Mouse (Mus musculus): ENCODE data around the gene Slc39a9. TPM values are rescaled to one million over a fixed set of nuclear protein-coding genes. Genes with fewer than 3 reads are reported as not detected.

Slc39a9 gene
- polyA plus RNA-seq, 1 experiment from 2014 or later = 25.8 TPM

- no peak overlapping the region for H3K4me3 ChIP-seq (replicated peaks)
- no peak for ATAC-seq (ENCODE audit: insufficient number of reproducible peaks, low FRiP score, low TSS enrichment, low read depth)
- H3K36me3 ChIP-seq = no peaks in the 10 kb centered on the region
- H3K4me1 ChIP-seq = no peaks in the 10 kb centered on the region
- no peaks in the 10 kb centered on the region for H3K27me3 ChIP-seq
- H3K9ac ChIP-seq = no peak overlapping the region
- H3K9me3 ChIP-seq (replicated peaks) = no peaks in the 10 kb centered on the region
- no peak overlapping the region for H3K27ac ChIP-seq (replicated peaks)
- WGBS = 88% methylated on average over 3 of the region's 3 CpGs
- no peak overlapping the region for H3K4me2 ChIP-seq (replicated peaks)
These were observed 11.0 kb downstream of the Slc39a9 start for GRCm38 (mm10) chr12:80654659-80655025.

GRCm38 (mm10) chr12:80658661-80659060, 15.0 kb downstream of the Slc39a9 start:
- no peak overlapping the region for H3K9ac ChIP-seq
- H3K27ac ChIP-seq (replicated peaks) = no peak overlapping the region
- no peaks in the 10 kb centered on the region for H3K4me1 ChIP-seq
- H3K27me3 ChIP-seq = no peaks in the 10 kb centered on the region
- peaks cover 12% of the 10 kb centered on the region for H3K36me3 ChIP-seq
- ATAC-seq (ENCODE audit: insufficient number of reproducible peaks, low FRiP score, low TSS enrichment, low read depth) = no peak
- H3K4me3 ChIP-seq (replicated peaks) = no peak overlapping the region
- H3K4me2 ChIP-seq (replicated peaks) = no peak overlapping the region
- WGBS = 84% methylated on average over 6 of the region's 6 CpGs
- no peaks in the 10 kb centered on the region for H3K9me3 ChIP-seq (replicated peaks)

- H3K36me3 ChIP-seq = peaks cover 31% of the 10 kb centered on the region
- no peak overlapping the region for H3K4me2 ChIP-seq (replicated peaks)
- ATAC-seq (ENCODE audit: insufficient number of reproducible peaks, low FRiP score, low TSS enrichment, low read depth) = no peak
- H3K27me3 ChIP-seq = no peaks in the 10 kb centered on the region
- H3K4me1 ChIP-seq = no peaks in the 10 kb centered on the region
- H3K27ac ChIP-seq (replicated peaks) = no peak overlapping the region
- WGBS = 89% methylated on average over 10 of the region's 10 CpGs
- H3K4me3 ChIP-seq (replicated peaks) = no peak overlapping the region
- H3K9me3 ChIP-seq (replicated peaks) = no peaks in the 10 kb centered on the region
- no peak overlapping the region for H3K9ac ChIP-seq
These were observed 18.6 kb downstream of the Slc39a9 start for GRCm38 (mm10) chr12:80662322-80662721.

- Histone ChIP-seq H3K9ac (no peak overlapping the region), H3K4me2 (replicated peaks) (no peak overlapping the region), H3K4me1 (no peaks in the 10 kb centered on the region), H3K27ac (replicated peaks) (no peak overlapping the region), H3K4me3 (replicated peaks) (no peak overlapping the region), H3K27me3 (no peaks in the 10 kb centered on the region), H3K36me3 (peaks cover 45% of the 10 kb centered on the region), H3K9me3 (replicated peaks) (no peaks in the 10 kb centered on the region)
- ATAC-seq (ENCODE audit: insufficient number of reproducible peaks, low FRiP score, low TSS enrichment, low read depth) = no peak
- WGBS = 71% methylated on average over 2 of the region's 2 CpGs
These were observed 20.3 kb downstream of the Slc39a9 start for GRCm38 (mm10) chr12:80663935-80664334.

GRCm38 (mm10) chr12:80668391-80668790, 24.7 kb downstream of the Slc39a9 start:
- H3K27ac ChIP-seq (replicated peaks) = no peak overlapping the region
- no peak overlapping the region for H3K9ac ChIP-seq
- no peak overlapping the region for H3K4me3 ChIP-seq (replicated peaks)
- no peaks in the 10 kb centered on the region for H3K27me3 ChIP-seq
- H3K4me1 ChIP-seq = no peaks in the 10 kb centered on the region
- H3K4me2 ChIP-seq (replicated peaks) = no peak overlapping the region
- 83% methylated on average over 2 of the region's 2 CpGs for WGBS
- no peaks in the 10 kb centered on the region for H3K9me3 ChIP-seq (replicated peaks)
- ATAC-seq (ENCODE audit: insufficient number of reproducible peaks, low FRiP score, low TSS enrichment, low read depth) = no peak
- H3K36me3 ChIP-seq = peaks cover 49% of the 10 kb centered on the region

- no peak overlapping the region for H3K27ac ChIP-seq (replicated peaks)
- H3K9ac ChIP-seq = no peak overlapping the region
- no peaks in the 10 kb centered on the region for H3K27me3 ChIP-seq
- H3K4me2 ChIP-seq (replicated peaks) = no peak overlapping the region
- H3K36me3 ChIP-seq = peaks cover 51% of the 10 kb centered on the region
- WGBS = 18% methylated on average over 3 of the region's 3 CpGs
- H3K9me3 ChIP-seq (replicated peaks) = no peaks in the 10 kb centered on the region
- H3K4me3 ChIP-seq (replicated peaks) = no peak overlapping the region
- H3K4me1 ChIP-seq = no peaks in the 10 kb centered on the region
- peak; percentile 43; the same call in 1 of the 2 replicates for ATAC-seq (ENCODE audit: insufficient number of reproducible peaks, low FRiP score, low TSS enrichment, low read depth)
These were observed 29.5 kb downstream of the Slc39a9 start for GRCm38 (mm10) chr12:80673170-80673569.

GRCm38 (mm10) chr12:80681340-80681739, 37.7 kb downstream of the Slc39a9 start:
- H3K4me2 ChIP-seq (replicated peaks) = no peak overlapping the region

GRCm38 (mm10) chr12:80683554-80683953, 39.9 kb downstream of the Slc39a9 start:
- Histone ChIP-seq H3K9me3 (replicated peaks) (no peaks in the 10 kb centered on the region), H3K27me3 (no peaks in the 10 kb centered on the region), H3K4me3 (replicated peaks) (no peak overlapping the region), H3K4me2 (replicated peaks) (no peak overlapping the region), H3K9ac (no peak overlapping the region), H3K27ac (replicated peaks) (no peak overlapping the region), H3K36me3 (peaks cover 14% of the 10 kb centered on the region), H3K4me1 (peaks cover 7% of the 10 kb centered on the region; the same call in 1 of the 2 replicates)
- no peak for ATAC-seq (ENCODE audit: insufficient number of reproducible peaks, low FRiP score, low TSS enrichment, low read depth)
- WGBS = 92% methylated on average over 3 of the region's 3 CpGs

More at GRCm38 (mm10) chr12:80681340-80681739, 37.7 kb downstream of the Slc39a9 start:
- Histone ChIP-seq H3K9ac (no peak overlapping the region), H3K27me3 (no peaks in the 10 kb centered on the region), H3K4me1 (no peaks in the 10 kb centered on the region), H3K4me3 (replicated peaks) (no peak overlapping the region), H3K27ac (replicated peaks) (no peak overlapping the region), H3K36me3 (peaks cover 28% of the 10 kb centered on the region), H3K9me3 (replicated peaks) (no peaks in the 10 kb centered on the region)
- 74% methylated on average over 1 of the region's 1 CpGs for WGBS
- ATAC-seq (ENCODE audit: insufficient number of reproducible peaks, low FRiP score, low TSS enrichment, low read depth) = no peak

- no peak overlapping the region for H3K4me2 ChIP-seq (replicated peaks)
- peaks cover 13% of the 10 kb centered on the region for H3K36me3 ChIP-seq
- peaks cover 7% of the 10 kb centered on the region; the same call in 1 of the 2 replicates for H3K4me1 ChIP-seq
- H3K9ac ChIP-seq = no peak overlapping the region
- no peak overlapping the region for H3K4me3 ChIP-seq (replicated peaks)
- ATAC-seq (ENCODE audit: insufficient number of reproducible peaks, low FRiP score, low TSS enrichment, low read depth) = no peak
- no peaks in the 10 kb centered on the region for H3K27me3 ChIP-seq
- WGBS = 72% methylated on average over 3 of the region's 3 CpGs
- no peak overlapping the region for H3K27ac ChIP-seq (replicated peaks)
- H3K9me3 ChIP-seq (replicated peaks) = no peaks in the 10 kb centered on the region
These were observed 40.6 kb downstream of the Slc39a9 start for GRCm38 (mm10) chr12:80684316-80684715.

GRCm38 (mm10) chr12:80687788-80688211, 44.1 kb downstream of the Slc39a9 start:
- Histone ChIP-seq H3K4me3 (replicated peaks) (no peak overlapping the region), H3K9me3 (replicated peaks) (no peaks in the 10 kb centered on the region), H3K27me3 (peaks cover 26% of the 10 kb centered on the region), H3K4me1 (peaks cover 19% of the 10 kb centered on the region), H3K27ac (replicated peaks) (0 out of 2 replicates have a peak overlapping the region, but pooled peaks have one; percentile 11), H3K9ac (no peak overlapping the region), H3K4me2 (replicated peaks) (no peak overlapping the region; the same call in 1 of the 2 replicates), H3K36me3 (no peaks in the 10 kb centered on the region)
- ATAC-seq (ENCODE audit: insufficient number of reproducible peaks, low FRiP score, low TSS enrichment, low read depth) = no peak
- WGBS = 53% methylated on average over 10 of the region's 10 CpGs

- Histone ChIP-seq H3K36me3 (no peaks in the 10 kb centered on the region), H3K27ac (replicated peaks) (no peak overlapping the region), H3K9me3 (replicated peaks) (no peaks in the 10 kb centered on the region), H3K4me1 (peaks cover 27% of the 10 kb centered on the region), H3K4me2 (replicated peaks) (no peak overlapping the region), H3K4me3 (replicated peaks) (no peak overlapping the region), H3K9ac (no peak overlapping the region), H3K27me3 (peaks cover 45% of the 10 kb centered on the region)
- 60% methylated on average over 5 of the region's 5 CpGs for WGBS
- ATAC-seq (ENCODE audit: insufficient number of reproducible peaks, low FRiP score, low TSS enrichment, low read depth) = no peak
These were observed 46.0 kb downstream of the Slc39a9 start for GRCm38 (mm10) chr12:80689696-80690095.

- H3K9me3 ChIP-seq (replicated peaks) = no peaks in the 10 kb centered on the region
- peaks cover 47% of the 10 kb centered on the region for H3K27me3 ChIP-seq
- WGBS = 5% methylated on average over 12 of the region's 12 CpGs
- H3K4me3 ChIP-seq (replicated peaks) = peak overlapping the region; percentile 42
- no peak for ATAC-seq (ENCODE audit: insufficient number of reproducible peaks, low FRiP score, low TSS enrichment, low read depth)
- no peaks in the 10 kb centered on the region for H3K36me3 ChIP-seq
- H3K9ac ChIP-seq = no peak overlapping the region
- H3K4me1 ChIP-seq = peaks cover 27% of the 10 kb centered on the region
- peak overlapping the region; percentile 64 for H3K4me2 ChIP-seq (replicated peaks)
- no peak overlapping the region for H3K27ac ChIP-seq (replicated peaks)
These were observed 48.0 kb downstream of the Slc39a9 start for GRCm38 (mm10) chr12:80691671-80692091.

All from embryonic facial prominence, embryonic 15.5 days (tissue).